Mouse (Mus musculus) embryonic facial prominence, embryonic 10.5 days (tissue): ENCODE data around the gene Spryd3. TPM values are rescaled to one million over a fixed set of nuclear protein-coding genes. Genes with fewer than 3 reads are reported as not detected.

ENCODE experiments used
- DNase-seq: peaks from one replicate; pipeline ENCODE4 v3.0.0-alpha.2; 2017; ENCODE audit warnings: low spot score
- H3K27ac ChIP-seq: fragments of 300-500 bp; sonication (generic); replicated peaks from 2 replicates; pipeline ENCODE4 v1.5.1; 2016; ENCODE audit warnings: mild to moderate bottlenecking
- H3K27me3 ChIP-seq: fragments of 300-500 bp; sonication (generic); replicated peaks from 2 replicates; pipeline ENCODE4 v1.6.1; 2016; ENCODE audit warnings: low read depth, mild to moderate bottlenecking; ENCODE audit not compliant: poor library complexity, severe bottlenecking
- H3K36me3 ChIP-seq: fragments of 300-500 bp; sonication (generic); replicated peaks from 2 replicates; pipeline ENCODE4 v1.6.1; 2016; ENCODE audit warnings: mild to moderate bottlenecking, moderate library complexity
- H3K4me1 ChIP-seq: fragments of 300-500 bp; sonication (generic); 2 replicates; pipeline ENCODE4 v1.6.1; 2016
- H3K4me3 ChIP-seq: fragments of 300-500 bp; sonication (generic); 2 replicates; pipeline ENCODE4 v1.5.1; 2016; ENCODE audit warnings: mild to moderate bottlenecking, moderate library complexity
- H3K9me3 ChIP-seq: fragments of 300-500 bp; sonication (generic); 2 replicates; pipeline ENCODE4 v1.6.1; 2016; ENCODE audit warnings: mild to moderate bottlenecking
- WGBS: fragments of 180-500 bp; shearing (Covaris S2); methylation state at CpG from one replicate; pipeline ENCODE4 v1.1.7; 2016; 5-methylcytosine and 5-hydroxymethylcytosine counted together
- polyA plus RNA-seq: library from polyadenylated mRNA; unstranded; fragments of >200 nt; fragmentation: Nextera tagmentation; extraction: Ambion mirVana; gene quantifications from 2 replicates; pipeline ENCODE4 v1.2.1, GENCODE M21; 2016

Spryd3 gene
- polyA plus RNA-seq, 1 experiment from 2014 or later, result 12.7 TPM

GRCm38 (mm10) chr15:102100161-102100981 lies 35.7 kb downstream of the Spryd3 start, which contains the start of gene Tns2:
TSS of gene Tns2 (plus strand) at chr15:102100413.
- Histone ChIP-seq H3K27me3 (peaks cover 35% of the 10 kb centered on the region), H3K9me3 (no peaks in the 10 kb centered on the region), H3K4me3 (peak within 1 kb of the TSS; percentile 62), H3K4me1 (peaks cover 83% of the 10 kb centered on the region), H3K36me3 (peaks cover 41% of the 10 kb centered on the region), H3K27ac (peak within 1 kb of the TSS; percentile 94)
- DNase-seq, result peak; percentile 82
- under 1% methylated on average over 80 of the region's 82 CpGs for WGBS

DNA sequence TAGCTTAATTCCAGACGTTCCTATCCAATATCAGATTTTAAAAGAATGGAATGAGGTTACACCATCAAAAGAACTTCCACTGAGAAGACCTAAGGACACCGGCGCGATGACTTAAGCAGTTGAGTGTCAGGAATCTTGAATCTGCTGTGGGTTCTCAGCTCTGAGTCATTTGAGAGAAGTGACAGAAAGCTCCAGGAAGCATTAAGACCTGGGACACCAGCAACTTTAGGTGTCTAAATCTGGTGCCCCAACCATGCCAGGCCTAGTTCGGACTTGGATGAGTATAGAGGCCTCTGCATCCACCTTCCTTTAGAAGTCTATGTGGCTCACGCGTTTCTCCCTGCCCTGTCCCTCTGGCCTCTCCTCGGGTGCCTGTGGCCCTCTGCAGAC lies 36.3 kb downstream of the Spryd3 start:
- H3K27me3 ChIP-seq, result peaks cover 29% of the 10 kb centered on the region
- no peak for DNase-seq
- peak overlapping the region; percentile 62 for H3K4me3 ChIP-seq
- peaks cover 77% of the 10 kb centered on the region for H3K4me1 ChIP-seq
- H3K9me3 ChIP-seq, result no peaks in the 10 kb centered on the region
- H3K36me3 ChIP-seq, result peaks cover 44% of the 10 kb centered on the region
- H3K27ac ChIP-seq, result peak overlapping the region; percentile 94
- 19% methylated on average over 8 of the region's 8 CpGs for WGBS

DNA sequence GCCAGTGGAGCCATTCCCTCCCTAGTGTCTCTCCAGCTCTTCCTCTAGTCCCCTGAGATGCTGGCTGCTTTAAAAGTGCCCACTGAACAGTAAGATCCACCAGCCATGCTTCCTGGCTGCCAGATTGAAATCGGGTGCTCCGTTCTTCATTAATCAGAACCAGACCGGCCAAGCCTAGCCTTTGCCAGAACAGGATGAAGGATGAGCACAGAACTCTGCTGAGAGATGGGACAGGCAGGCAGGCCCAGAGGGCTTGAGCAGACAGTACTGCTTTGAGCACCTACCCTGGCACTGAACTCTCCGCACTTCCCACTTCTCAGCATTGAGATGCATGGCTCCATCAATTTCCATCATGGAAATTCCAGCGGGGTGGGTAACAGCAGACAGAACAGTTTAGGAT lies 36.8 kb downstream of the Spryd3 start:
- H3K27ac ChIP-seq, result peak overlapping the region; percentile 4; the same call in 1 of the 2 replicates
- H3K4me1 ChIP-seq, result peaks cover 72% of the 10 kb centered on the region
- peak overlapping the region; percentile 62; the same call in 1 of the 2 replicates for H3K4me3 ChIP-seq
- no peaks in the 10 kb centered on the region for H3K9me3 ChIP-seq
- WGBS, result 35% methylated on average over 5 of the region's 5 CpGs
- H3K36me3 ChIP-seq, result peaks cover 49% of the 10 kb centered on the region
- DNase-seq, result no peak
- peaks cover 24% of the 10 kb centered on the region for H3K27me3 ChIP-seq

DNA sequence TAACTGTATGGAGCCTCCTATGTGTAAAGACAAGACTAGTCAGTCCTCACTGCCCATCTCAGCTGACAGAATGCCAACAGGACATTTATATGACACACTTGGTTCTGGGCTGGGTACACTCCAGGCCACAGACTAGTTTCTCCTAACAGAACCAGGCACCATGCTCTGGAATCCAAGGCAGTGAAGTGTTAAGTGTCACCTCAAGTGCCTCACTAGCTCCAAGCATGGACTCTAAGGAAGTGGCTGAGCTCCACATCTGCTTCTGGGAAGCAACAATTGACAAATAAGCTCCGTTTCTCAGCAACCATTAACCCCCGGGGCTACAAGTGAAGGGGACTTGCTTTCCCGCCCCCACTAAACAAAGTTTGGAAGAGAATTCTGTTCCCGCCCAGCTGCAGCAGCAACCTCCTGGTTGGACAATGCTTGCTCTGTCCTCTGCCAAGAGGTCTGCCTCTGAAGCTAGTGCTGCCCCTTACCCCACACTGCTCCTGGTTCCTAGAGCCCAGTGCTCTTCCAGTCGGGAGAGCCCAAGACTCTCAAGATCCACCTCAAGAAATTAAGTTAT lies 38.0 kb downstream of the Spryd3 start:
- Histone ChIP-seq H3K36me3 (peaks cover 60% of the 10 kb centered on the region), H3K4me3 (no peak overlapping the region), H3K9me3 (no peaks in the 10 kb centered on the region), H3K4me1 (peaks cover 61% of the 10 kb centered on the region), H3K27ac (peak overlapping the region; percentile 5; the same call in 1 of the 2 replicates), H3K27me3 (peaks cover 22% of the 10 kb centered on the region)
- WGBS, result 22% methylated on average over 5 of the region's 5 CpGs
- DNase-seq, result peak; percentile 67

DNA sequence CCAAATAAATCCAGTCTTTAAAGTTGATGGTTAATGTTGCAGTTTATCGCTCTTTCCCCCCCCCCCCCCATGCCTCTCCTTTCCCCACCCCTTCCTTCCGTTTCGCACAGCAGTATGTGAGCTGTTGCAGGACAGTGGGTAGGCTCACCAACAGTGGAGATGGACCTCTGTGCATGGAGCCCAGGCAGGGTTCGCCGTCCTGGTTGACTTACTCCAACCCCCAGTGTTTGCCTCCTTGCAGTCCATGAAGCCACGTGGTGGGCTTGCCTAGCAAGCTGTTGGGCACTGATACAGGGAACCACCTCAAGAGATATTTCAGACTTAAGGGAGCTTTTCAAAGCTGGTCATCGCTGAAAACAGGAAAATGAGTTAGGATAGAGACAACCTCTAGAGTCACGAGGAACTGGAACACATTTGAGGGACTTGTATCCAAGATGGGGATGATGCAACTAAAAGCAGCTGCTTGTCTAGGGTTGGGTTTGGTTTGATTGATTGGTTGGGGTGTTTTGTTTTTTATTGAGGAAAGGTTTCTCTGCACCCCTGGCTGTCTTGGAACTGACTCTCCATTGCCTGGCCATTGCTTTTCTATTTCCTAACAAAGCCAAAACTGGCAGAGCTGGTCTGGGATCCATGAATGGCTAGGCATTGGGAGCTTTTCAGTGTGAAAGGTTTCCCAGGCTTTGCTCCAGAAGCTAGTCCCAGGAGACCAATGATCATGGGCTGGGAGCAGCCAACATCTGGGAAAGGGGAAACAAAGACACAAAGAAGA lies 38.7 kb downstream of the Spryd3 start:
- WGBS, result 80% methylated on average over 8 of the region's 8 CpGs
- Histone ChIP-seq H3K4me1 (peaks cover 53% of the 10 kb centered on the region), H3K36me3 (peaks cover 68% of the 10 kb centered on the region), H3K9me3 (no peaks in the 10 kb centered on the region), H3K27me3 (peaks cover 15% of the 10 kb centered on the region), H3K27ac (0 out of 2 replicates have a peak overlapping the region, but pooled peaks have one; percentile 5), H3K4me3 (no peak overlapping the region)
- DNase-seq, result no peak

GRCm38 (mm10) chr15:102094988-102095387 lies 41.0 kb downstream of the Spryd3 start:
- Histone ChIP-seq H3K36me3 (peaks cover 91% of the 10 kb centered on the region), H3K27me3 (no peaks in the 10 kb centered on the region; the same call in 1 of the 2 replicates), H3K4me3 (no peak overlapping the region), H3K4me1 (peaks cover 30% of the 10 kb centered on the region), H3K9me3 (no peaks in the 10 kb centered on the region), H3K27ac (no peak overlapping the region)
- WGBS, result 87% methylated on average over 16 of the region's 16 CpGs
- no peak for DNase-seq

DNA sequence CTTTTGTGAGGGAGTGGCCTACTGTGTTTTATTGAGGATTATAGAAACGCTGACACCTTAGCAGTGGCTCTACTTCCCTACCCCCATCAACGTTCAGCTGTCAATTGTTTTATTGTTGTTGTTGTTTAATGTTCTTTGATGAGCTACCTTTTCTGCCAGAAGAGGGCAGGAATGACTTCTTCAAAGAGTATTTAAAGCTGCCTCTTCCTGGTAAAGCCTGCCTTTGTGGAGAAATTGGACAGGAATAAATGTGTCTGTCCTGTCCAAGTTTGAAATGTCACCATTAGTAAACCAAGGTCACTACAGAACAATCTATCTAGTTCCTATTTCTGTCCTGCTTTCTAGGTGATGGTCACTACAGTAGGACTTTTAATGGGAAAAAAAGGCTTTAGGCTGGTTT lies 41.9 kb downstream of the Spryd3 start:
- H3K9me3 ChIP-seq, result no peaks in the 10 kb centered on the region
- H3K36me3 ChIP-seq, result peaks cover 100% of the 10 kb centered on the region
- WGBS, result 72% methylated on average over 2 of the region's 2 CpGs
- no peak for DNase-seq
- H3K27me3 ChIP-seq, result no peaks in the 10 kb centered on the region; the same call in 1 of the 2 replicates
- no peak overlapping the region for H3K27ac ChIP-seq
- no peak overlapping the region for H3K4me3 ChIP-seq
- H3K4me1 ChIP-seq, result peaks cover 21% of the 10 kb centered on the region

- DNase-seq, result no peak
Measured at GRCm38 (mm10) chr15:102092222-102092621, 43.8 kb downstream of the Spryd3 start.

GRCm38 (mm10) chr15:102091688-102092087 lies 44.3 kb downstream of the Spryd3 start:
- 86% methylated on average over 1 of the region's 1 CpGs for WGBS
- H3K27me3 ChIP-seq, result no peaks in the 10 kb centered on the region
- H3K4me3 ChIP-seq, result no peak overlapping the region
- no peak overlapping the region for H3K27ac ChIP-seq
- no peaks in the 10 kb centered on the region for H3K4me1 ChIP-seq
- peaks cover 100% of the 10 kb centered on the region for H3K36me3 ChIP-seq
- H3K9me3 ChIP-seq, result no peaks in the 10 kb centered on the region
- DNase-seq, result no peak

More at GRCm38 (mm10) chr15:102092222-102092621, 43.8 kb downstream of the Spryd3 start:
- Histone ChIP-seq H3K27ac (no peak overlapping the region), H3K36me3 (peaks cover 100% of the 10 kb centered on the region), H3K4me1 (peaks cover 2% of the 10 kb centered on the region), H3K9me3 (no peaks in the 10 kb centered on the region), H3K4me3 (no peak overlapping the region), H3K27me3 (no peaks in the 10 kb centered on the region)
- WGBS, result 92% methylated on average over 4 of the region's 4 CpGs

GRCm38 (mm10) chr15:102091063-102091679 lies 44.9 kb downstream of the Spryd3 start:
- peaks cover 100% of the 10 kb centered on the region for H3K36me3 ChIP-seq
- no peaks in the 10 kb centered on the region for H3K9me3 ChIP-seq
- no peak for DNase-seq
- no peaks in the 10 kb centered on the region for H3K27me3 ChIP-seq
- H3K4me3 ChIP-seq, result no peak overlapping the region
- H3K4me1 ChIP-seq, result no peaks in the 10 kb centered on the region
- no peak overlapping the region for H3K27ac ChIP-seq
- WGBS, result 88% methylated on average over 12 of the region's 12 CpGs

DNA sequence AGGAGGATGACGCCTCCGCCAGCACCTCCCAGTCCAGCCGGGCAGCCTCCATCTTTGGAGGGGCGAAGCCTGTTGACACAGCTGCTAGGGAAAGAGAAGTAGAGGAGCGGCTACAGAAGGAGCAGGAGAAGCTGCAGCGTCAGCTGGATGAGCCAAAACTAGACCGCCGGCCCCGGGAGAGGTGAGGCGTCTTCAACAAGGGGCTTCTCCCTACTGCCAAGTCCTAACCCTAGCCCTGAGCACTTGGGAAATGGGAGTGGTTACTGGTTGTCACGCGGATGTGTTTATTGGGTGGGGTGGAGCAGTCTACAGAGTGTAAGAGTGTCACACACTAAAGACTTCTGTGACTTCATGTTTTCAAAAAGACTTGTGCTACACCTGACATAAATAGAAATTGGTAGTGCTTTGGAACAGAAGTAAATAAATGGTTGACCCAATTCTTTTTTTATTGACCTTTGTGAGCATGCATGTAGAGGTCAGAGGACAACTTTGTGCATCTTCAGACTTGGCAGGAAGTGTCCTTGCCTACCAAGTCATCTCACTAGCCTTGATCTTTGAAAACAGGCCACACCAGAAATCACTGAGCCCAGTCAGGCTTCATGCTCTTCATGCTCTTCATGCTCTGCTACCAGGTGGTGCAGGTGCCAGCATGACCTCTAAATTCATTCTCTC lies 46.0 kb downstream of the Spryd3 start:
- Histone ChIP-seq H3K36me3 (peaks cover 100% of the 10 kb centered on the region), H3K27ac (no peak overlapping the region), H3K4me3 (no peak overlapping the region), H3K4me1 (no peaks in the 10 kb centered on the region), H3K27me3 (no peaks in the 10 kb centered on the region), H3K9me3 (no peaks in the 10 kb centered on the region)
- WGBS, result 88% methylated on average over 12 of the region's 12 CpGs
- DNase-seq, result no peak
